Mouse (Mus musculus): ENCODE data around the gene Batf.

DNA sequence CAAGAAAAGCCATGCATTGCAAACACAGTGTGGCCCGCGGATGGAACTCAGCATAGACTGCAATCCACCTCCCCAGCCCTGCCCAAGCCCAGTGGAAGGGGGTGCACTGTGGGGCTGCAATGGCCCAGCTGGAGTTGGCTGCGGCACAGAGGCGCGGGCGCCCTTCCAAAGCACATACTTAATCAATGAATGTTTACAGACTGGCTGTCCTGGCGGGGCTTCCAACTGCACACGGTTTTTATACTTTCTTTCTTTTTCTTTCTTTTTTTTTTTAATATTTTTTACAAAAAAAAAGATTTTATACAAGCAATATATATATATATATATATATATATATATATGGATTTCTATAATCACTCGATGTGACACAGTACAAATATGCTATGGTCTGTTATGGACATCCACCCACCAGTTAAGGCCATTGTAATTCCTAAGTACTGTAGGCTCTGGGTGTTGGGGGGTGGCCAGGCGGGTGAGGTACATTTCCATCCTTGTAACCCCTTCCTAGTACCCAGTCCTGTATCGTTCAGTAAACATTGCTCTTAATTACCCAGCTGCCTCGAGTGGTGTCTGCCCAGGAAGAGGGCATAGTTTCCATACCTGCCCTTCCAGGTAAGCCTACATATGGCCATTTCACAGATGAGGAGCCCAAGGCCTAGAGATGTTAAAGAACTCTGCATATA is 47.0 kb upstream of the Batf start:
- TF ChIP-seq EP300 (IDR thresholded peaks at IDR 0.05; ENCODE audit: low read depth) (no peak), CTCF (IDR thresholded peaks at IDR 0.05; ENCODE audit: low read depth) (no peak)

Data from liver, embryonic 14.5 days (tissue).